Mouse (Mus musculus): Measurements from ENCODE around the gene Cmc2.

GRCm38 (mm10) chr8:116954415-116954814 lies 33.2 kb upstream of the Cmc2 start:
- TF ChIP-seq CTCF (conservative IDR thresholded peaks at IDR 0.05; ENCODE audit: low read length) (no peak), NANOG (IDR thresholded peaks at IDR 0.05; ENCODE audit: borderline replicate concordance, low read length) (no peak)
